Mouse (Mus musculus): ENCODE data around the gene Atp11a.

DNA sequence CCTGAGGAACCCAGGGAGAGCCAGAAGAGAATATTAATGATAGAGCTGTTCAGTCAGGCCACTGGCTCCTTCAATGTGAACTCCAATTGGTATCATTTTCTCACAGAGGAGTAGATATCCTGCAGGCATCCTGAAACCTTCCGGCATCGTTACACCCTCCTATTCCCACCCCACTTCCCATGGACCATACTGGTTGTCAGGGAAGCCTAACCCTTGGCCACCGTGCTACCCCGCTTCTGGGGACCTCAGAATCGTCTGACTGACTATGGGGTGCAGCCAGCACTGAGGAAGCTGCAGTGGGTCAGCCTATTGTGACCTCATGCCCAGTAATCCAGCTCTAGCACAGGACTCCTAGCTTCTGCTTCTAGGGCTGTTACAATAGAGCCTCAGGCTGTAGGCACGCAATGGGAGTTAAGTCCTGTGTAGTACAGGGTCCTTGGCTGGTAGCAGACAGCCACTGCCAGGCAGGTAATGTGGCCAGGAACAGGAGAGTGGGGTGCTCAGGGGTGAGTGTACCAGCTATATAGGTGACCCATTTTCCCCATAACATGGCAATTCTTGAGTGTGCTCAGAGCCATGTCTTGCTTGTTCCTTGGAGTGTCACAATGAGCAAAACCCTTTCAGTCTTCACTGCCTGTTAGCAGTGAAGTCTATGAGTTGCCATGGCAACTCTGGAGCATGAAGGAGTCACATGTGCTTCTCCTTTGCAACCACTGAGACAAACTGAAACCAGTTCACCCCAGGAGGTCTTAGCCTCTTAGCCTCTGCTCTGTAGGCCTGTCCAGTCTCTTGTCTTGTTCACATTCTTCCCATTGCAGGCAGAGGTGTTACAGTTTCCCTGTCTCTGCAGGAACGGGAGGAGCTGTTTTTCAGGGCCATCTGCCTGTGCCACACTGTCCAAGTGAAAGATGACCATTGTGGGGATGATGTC lies 75.1 kb downstream of the Atp11a start:
- no peak for TF ChIP-seq CTCF (IDR thresholded peaks at IDR 0.05; ENCODE audit: extremely low read depth, insufficient read depth, insufficient read length, insufficient replicate concordance)
- no peak for TF ChIP-seq POLR2A (IDR thresholded peaks at IDR 0.05; ENCODE audit: low read depth, low read length)

Measured in spleen, adult 2 months (tissue).